Mouse (Mus musculus): ENCODE measurements around the gene Rabl6. TPM values are rescaled to one million over a fixed set of nuclear protein-coding genes. Genes with fewer than 3 reads are reported as not detected.

Gene Rabl6
- polyA plus RNA-seq (2017; shearing (Covaris generic)) = 59.7 TPM

DNA sequence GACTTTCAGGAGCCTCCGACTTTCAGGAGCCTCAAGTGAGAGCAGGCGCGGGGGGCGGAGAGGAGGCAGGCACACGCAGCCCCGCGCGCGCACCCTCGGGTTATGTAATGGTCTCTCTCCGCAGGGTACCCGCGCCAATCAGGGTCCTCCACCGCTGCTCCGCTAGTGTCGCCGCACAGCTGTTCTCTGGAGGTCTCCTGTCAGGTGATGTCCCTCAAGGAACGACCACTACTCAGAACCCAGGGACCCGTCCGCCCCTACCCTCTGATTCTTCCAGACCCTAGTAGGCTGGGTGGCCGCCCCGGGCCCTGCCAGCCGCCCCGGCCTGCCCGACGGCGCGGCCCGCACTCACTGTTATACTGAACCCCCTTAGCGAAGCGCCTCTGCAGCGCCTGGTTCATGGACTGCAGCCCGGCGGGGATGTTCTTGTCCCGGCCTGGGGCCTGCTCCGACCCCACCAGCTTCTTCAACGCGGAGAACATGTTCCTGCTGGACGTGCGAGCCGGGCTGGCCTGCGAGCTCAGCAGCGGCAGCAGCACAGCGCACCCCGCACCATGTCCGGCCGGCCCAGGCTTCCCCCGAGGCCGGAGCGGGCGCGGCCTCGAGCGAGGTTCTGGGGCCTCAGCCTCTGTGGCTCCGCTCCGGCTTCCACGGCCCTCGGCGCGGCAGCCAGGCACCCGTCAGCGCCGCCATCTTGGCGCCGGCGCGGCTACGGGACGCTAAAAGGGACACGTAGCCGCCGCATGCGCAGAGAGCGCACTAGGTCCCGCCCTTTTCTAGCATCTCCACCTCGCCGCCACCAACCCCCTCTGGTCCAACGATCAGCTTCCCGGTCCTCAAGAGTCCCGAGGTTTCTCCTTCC is at the start of gene Rabl6:
Rabl6 (minus strand) TSS at position 761 of the 862 bp plus-strand sequence.

DNA sequence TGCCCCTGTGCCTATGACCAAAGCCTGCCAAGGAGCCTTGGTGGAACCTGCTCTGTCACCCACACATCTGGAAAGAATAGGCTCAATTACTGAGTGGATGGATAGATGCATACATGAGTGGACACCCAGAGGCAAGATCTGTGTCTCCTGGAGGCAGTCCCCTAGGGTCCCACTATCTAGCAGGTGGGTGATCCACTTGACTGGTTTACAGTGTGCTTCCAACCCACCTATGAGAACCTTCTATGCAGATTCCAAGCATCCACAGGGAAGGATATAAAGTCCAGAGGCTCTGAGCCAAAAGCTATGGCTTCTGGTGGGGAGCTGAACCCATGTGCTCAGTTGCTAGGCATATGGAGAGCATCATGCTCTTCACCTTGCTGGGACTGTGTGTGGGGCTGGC is 49.3 kb upstream of the Rabl6 start, which contains the start of gene Lcn5:
Lcn5 (plus strand) TSS at position 301 of the 400 bp plus-strand sequence.

DNA sequence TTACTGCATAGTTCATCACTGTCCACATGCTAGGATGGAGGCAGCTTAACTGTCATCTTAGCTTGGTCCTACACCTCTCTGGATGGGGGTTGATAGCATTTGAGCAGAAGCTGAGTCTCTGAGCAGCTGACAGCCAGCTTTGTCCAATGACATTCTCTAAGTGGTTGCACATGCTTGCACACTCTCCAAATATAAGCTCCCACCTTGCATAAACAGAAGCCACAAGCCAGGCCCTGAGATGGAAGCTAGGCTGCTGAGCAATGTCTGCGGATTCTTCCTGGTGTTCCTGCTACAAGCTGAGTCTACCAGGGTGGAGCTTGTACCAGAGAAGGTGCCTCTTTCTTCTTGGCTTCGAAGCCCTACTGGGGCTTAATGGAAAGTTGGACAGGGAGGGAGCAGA is 44.6 kb upstream of the Rabl6 start, which contains the start of gene Lcn8:
Lcn8 (plus strand) TSS at position 219 of the 400 bp plus-strand sequence.

DNA sequence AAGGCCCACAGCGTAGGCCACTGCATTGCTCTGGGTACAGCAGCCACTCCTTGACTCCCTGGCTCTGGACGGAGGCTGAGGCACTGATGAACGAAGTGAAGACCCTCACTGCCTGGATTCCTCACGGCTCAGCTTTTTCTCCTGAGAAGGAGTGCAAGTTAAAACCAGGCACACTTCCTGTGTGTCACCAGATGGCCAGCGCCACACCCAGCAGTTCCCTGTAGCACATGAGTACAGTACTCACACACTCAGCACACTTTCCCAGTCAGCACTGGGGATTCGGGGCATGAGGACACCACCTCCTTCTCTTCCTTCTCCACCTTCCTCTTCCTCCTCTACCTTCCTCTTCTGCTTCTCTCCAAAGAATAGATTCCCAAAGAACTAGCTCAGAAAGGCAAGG is 19.5 kb upstream of the Rabl6 start, which contains the start of gene Fcna:
Fcna (minus strand) TSS at position 220 of the 400 bp plus-strand sequence.

DNA sequence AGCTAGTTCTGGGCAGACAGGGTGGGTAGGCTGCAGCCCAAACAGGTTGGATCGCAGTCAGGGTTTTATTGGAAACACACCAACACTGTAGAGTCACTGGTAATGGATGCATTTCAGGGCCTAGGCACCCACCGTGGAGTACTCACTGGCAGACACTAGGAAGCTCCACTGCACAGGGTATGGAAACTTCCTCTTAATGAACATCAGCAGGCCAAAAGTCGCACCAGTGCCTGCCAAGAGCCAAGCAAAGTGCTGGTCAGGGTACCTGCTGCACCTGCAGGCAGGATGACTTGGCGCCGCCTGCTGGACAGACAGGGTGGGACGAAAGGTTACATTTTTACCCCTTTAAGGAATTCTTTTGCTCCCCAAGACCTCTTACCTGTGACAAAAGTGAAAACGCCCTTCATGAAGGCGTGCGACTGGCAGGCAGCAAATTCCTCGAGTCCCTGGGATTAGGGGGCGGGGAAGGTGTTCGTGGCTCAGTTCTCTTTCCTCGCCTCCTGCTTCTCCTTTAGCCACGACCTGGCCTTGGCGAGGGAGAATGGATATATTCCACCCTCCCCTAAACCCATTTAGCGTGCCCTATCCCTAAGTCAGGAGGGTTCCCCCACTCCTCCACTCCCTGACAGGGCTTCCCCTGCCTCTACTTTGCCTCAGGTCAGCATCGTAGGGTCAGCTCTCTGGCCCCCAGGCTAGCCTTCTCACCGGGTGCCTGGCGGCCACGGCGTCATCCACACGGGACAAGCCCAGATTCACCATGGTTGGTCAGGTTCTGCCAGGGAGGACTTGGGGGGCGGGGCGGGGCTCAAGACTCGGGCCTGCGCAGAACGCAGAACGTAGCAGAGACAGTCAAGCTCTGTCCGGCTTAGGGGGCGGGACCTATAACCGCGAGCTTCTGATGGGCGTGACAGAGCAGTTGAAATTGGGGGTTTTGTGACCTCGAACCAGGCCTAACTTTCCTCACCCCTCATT is 13.2 kb upstream of the Rabl6 start, which contains the start of gene Tmem141:
Tmem141 (minus strand) TSS at position 777 of the 972 bp plus-strand sequence.

DNA sequence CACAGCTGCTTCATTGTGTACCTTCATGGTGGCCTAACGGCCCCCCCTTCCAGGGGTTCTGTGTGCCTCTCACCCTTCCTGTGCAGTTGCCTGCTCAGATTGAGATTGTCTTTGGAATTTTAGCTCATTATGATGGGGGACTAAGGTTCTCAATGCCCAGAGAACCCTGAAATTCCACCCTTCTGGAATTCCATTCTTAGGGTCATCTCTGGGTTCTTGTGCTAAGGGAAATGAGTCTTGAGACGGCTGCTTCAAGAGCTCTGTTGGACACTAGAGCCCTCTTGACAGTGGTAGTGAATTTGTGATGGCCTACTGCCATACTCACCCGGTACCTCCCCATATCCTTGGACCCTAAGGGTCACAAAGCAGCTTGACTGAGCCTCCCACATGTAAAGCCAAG is 9.3 kb upstream of the Rabl6 start, which contains the start of gene Ccdc183:
Ccdc183 (minus strand) TSS at position 101 of the 400 bp plus-strand sequence.

DNA sequence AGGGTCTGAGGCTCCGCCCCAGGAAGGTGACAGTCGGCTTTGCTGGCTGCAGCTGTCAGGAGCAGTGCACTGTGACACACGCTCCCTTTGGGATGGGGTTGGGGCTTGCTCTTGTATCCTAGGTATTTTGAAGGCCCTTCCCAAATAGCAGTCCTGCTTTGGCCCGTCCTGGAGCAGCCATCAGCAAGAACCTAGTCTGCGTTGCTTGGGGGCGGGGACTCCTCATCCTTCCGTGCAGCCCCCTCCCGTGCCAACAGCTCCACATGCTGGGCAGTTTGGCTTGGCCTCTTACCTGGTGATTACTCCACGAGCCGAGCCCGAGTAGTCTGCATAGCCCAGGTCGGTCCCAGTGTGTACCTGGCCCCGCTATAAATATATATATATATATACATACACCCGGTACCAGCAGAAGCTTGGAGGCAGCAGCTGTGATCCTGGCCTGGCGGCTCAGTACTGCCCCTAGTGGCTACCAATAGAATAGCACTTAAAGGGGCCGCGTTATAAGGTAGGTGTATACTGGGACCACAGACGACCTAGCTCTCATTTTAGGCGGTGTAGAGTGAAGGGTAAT is 26.9 kb downstream of the Rabl6 start, which contains the start of gene Ajm1:
Ajm1 (minus strand) TSS at position 464 of the 571 bp plus-strand sequence.

DNA sequence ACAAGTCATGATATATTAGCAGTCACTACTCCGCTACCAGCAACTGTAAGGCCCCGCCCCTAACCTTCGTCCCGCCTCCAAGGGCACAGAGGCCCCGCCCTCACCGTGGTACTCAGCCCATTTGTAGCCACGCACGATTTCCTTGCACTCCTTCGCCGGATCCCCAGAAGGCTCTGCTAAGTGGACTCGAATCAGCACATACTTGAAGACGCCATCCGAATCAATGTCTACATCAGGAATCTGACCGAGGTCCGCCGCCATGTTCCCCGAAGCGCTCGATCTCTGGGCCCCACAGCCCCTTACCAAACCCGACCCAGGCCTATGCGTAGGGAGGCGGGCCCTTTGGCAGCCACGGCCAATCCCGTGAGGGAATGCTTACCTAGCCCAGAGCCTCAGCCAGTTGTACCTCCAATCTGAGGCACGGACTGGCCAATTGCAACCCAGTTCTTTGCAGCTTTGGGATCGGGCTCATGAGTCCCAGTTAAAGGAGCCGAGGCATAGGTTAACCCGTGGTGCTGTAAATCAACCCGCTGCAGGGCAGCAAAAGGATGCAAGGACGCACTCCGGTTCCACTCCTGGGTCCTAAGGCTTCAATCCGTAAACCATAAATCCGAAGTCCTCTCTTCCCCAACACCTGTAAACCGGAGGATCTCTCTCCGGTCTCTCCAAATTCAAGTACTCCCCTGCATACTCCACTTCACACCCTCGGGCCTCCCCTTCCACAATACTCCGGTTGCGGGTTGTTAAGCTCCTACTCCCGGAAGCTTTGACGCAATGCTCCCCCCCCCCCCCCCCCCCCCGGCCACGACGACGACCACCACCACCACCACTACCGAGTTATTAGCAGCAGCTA is 33.5 kb downstream of the Rabl6 start, which contains the start of the genes Mamdc4 and Phpt1:
Mamdc4 (minus strand) TSS at position 267 of the 853 bp plus-strand sequence.
Phpt1 (minus strand) TSS at position 646 of the 853 bp plus-strand sequence.

DNA sequence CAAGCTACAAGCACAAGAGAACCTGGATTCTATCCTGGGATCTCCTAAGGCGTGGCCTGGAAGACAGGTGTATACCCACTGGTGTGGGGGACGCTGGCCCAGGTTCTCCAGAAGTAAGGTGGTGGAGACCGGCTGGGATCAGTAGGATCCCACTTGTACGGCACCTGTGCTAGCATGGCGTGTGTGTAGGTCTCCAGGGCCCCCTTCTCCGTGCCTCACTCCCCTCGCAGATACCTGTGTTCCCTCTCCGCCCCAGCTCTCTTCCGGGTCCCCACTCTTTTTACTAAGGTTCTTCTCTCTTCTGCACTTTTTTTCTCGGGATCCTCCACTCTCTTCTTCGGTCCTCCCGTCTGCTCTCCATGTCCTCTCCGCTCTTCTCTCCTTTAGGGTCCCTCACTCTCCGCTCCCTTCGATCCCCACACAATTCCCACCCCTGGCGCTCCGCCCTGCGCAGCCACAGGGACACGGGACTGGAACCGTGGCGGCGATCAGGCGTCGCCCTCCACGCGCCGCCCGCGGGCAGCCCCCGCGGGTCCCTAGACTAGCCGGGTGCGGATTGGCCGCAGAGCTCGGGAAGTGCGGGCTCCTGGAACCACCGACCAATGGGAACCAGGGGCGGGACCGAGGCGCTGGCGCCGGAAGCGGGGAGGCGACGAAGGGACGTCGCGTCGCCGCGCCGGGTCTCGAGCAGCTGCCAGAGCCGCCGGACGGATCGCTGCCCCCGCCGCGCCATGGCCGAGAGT is 50.9 kb downstream of the Rabl6 start, which contains the start of gene Edf1:
Edf1 (plus strand) TSS at position 627 of the 743 bp plus-strand sequence.

DNA sequence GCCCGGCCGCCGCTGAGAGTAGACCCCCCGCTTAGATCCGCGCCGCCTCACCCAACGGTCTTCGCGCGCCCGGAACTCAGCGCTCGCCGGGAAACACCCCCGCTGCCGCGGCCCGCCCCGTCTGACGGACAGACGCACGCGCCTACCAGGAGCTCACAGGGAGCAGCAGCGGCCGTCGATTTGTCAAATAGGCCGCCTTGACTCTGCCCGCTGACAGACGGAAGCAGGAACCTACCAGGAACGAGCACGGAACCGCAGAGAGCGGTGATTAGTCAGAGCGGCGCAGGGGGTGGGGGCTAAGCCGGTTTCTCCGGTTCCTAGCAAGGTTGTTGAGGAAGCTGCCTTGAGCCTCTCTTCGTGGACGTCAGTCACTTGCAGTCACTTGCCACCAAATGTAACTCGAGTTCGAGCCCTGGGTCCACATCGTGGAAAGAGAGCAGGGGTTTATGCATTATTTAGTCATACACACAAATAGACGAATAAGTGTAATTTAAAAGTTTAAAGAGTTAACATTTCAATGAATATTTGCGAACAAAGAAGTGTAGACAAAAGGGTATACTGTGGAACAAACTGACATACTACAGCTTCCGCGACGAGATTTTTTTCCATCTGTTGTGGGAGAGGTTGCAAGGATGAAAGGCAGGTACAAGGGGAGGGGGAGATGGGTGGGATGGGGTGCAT is 61.4 kb downstream of the Rabl6 start, which contains the start of gene Traf2:
Traf2 (minus strand) TSS at position 130 of the 681 bp plus-strand sequence.

Other genes with a start within 250 kb of the Rabl6 start
- 14.2 TPM for gene Uap1l1, start 242.8 kb downstream of the Rabl6 start, polyA plus RNA-seq (2017; shearing (Covaris generic))
- not detected for gene Sapcd2, start 236.2 kb downstream of the Rabl6 start, polyA plus RNA-seq (2017; shearing (Covaris generic))
- not detected for gene Entpd2, start 212.6 kb downstream of the Rabl6 start, polyA plus RNA-seq (2017; shearing (Covaris generic))
- gene Npdc1, start 209.2 kb downstream of the Rabl6 start, polyA plus RNA-seq (2017; shearing (Covaris generic)) = 0.47 TPM
- gene Fut7, start 185.3 kb downstream of the Rabl6 start, polyA plus RNA-seq (2017; shearing (Covaris generic)) = not detected
- gene Abca2, start 179.8 kb downstream of the Rabl6 start, polyA plus RNA-seq (2017; shearing (Covaris generic)) = 44.9 TPM
- gene Clic3, start 151.7 kb downstream of the Rabl6 start, polyA plus RNA-seq (2017; shearing (Covaris generic)) = 5.1 TPM
- 74.5 TPM for gene Paxx, start 147.4 kb downstream of the Rabl6 start, polyA plus RNA-seq (2017; shearing (Covaris generic))
- gene Ptgds, start 138.5 kb downstream of the Rabl6 start, polyA plus RNA-seq (2017; shearing (Covaris generic)) = not detected
- gene Lcn12, start 114.6 kb downstream of the Rabl6 start, polyA plus RNA-seq (2017; shearing (Covaris generic)) = not detected
- 82.7 TPM for gene Fbxw5, start 107.8 kb downstream of the Rabl6 start, polyA plus RNA-seq (2017; shearing (Covaris generic))
- 5.6 TPM for gene C8g, start 106.8 kb downstream of the Rabl6 start, polyA plus RNA-seq (2017; shearing (Covaris generic))
- 61.5 TPM for gene Traf2, start 61.6 kb downstream of the Rabl6 start, polyA plus RNA-seq (2017; shearing (Covaris generic))
- gene Edf1, start 50.7 kb downstream of the Rabl6 start, polyA plus RNA-seq (2017; shearing (Covaris generic)) = 170 TPM
- gene Mamdc4, start 33.7 kb downstream of the Rabl6 start, polyA plus RNA-seq (2017; shearing (Covaris generic)) = 1.4 TPM
- gene Phpt1, start 33.3 kb downstream of the Rabl6 start, polyA plus RNA-seq (2017; shearing (Covaris generic)) = 55.4 TPM
- gene Ajm1, start 26.8 kb downstream of the Rabl6 start, polyA plus RNA-seq (2017; shearing (Covaris generic)) = 0.17 TPM
- not detected for gene Ccdc183, start 9.2 kb upstream of the Rabl6 start, polyA plus RNA-seq (2017; shearing (Covaris generic))
- 2.2 TPM for gene Tmem141, start 13.5 kb upstream of the Rabl6 start, polyA plus RNA-seq (2017; shearing (Covaris generic))
- not detected for gene Fcna, start 19.5 kb upstream of the Rabl6 start, polyA plus RNA-seq (2017; shearing (Covaris generic))
- gene Lcn8, start 44.6 kb upstream of the Rabl6 start, polyA plus RNA-seq (2017; shearing (Covaris generic)) = not detected
- gene Lcn5, start 49.4 kb upstream of the Rabl6 start, polyA plus RNA-seq (2017; shearing (Covaris generic)) = not detected
- gene Lcn6, start 68.3 kb upstream of the Rabl6 start, polyA plus RNA-seq (2017; shearing (Covaris generic)) = not detected
- gene Lcn10, start 74.2 kb upstream of the Rabl6 start, polyA plus RNA-seq (2017; shearing (Covaris generic)) = not detected
- not detected for gene Obp2a, start 91.5 kb upstream of the Rabl6 start, polyA plus RNA-seq (2017; shearing (Covaris generic))
- gene Bmyc, start 98.2 kb upstream of the Rabl6 start, polyA plus RNA-seq (2017; shearing (Covaris generic)) = 27.5 TPM
- not detected for gene Obp2b, start 128.5 kb upstream of the Rabl6 start, polyA plus RNA-seq (2017; shearing (Covaris generic))
- not detected for gene Lcn3, start 157.0 kb upstream of the Rabl6 start, polyA plus RNA-seq (2017; shearing (Covaris generic))
- not detected for gene Lcn11, start 168.5 kb upstream of the Rabl6 start, polyA plus RNA-seq (2017; shearing (Covaris generic))
- gene Gm13539, start 173.7 kb upstream of the Rabl6 start, polyA plus RNA-seq (2017; shearing (Covaris generic)) = not detected
- gene Glt6d1, start 207.3 kb upstream of the Rabl6 start, polyA plus RNA-seq (2017; shearing (Covaris generic)) = not detected
- not detected for gene Lcn9, start 214.6 kb upstream of the Rabl6 start, polyA plus RNA-seq (2017; shearing (Covaris generic))
- gene Sohlh1, start 238.7 kb upstream of the Rabl6 start, polyA plus RNA-seq (2017; shearing (Covaris generic)) = not detected

Data from naive thymus-derived CD4-positive, alpha-beta T cell, adult 5 months (primary cell).